In the genomic region with DNA sequence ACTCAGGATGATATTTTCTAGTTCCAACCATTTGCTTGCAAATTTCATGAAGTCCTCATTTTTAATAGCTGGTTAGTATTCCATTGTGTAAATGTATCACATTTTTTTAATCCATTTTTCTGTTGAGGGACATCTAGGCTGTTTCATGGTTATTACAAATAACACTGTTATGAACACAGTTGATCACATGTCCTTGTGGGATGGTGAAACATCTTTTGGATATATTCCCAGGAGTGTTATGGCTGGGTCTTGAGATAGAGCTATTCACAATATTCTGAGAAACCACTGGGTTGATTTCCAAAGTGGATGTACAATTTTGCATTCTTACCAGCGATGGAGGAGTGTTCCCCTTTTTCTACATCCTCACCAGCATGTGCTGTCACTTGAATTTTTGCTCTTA, we compare ENCODE assay signal across 26 mouse cellular contexts.
"Had no signal": no experiment of that assay in that cellular context is flagged by ENCODE, and none has a peak within 500 bp of the region (broad histone marks: within the 10 kb centered on the region; RNA-seq: fewer than 3 reads in every experiment).

No protein-coding gene starts in this region.

- H3K36me3 ChIP-seq: heart, embryonic 13.5 days; heart, embryonic 15.5 days; hindbrain, embryonic 13.5 days; hindbrain, embryonic 15.5 days; intestine, embryonic 15.5 days; limb, embryonic 13.5 days; limb, embryonic 15.5 days; liver, embryonic 12.5 days had no signal

- H3K4me1 ChIP-seq: heart, embryonic 13.5 days; heart, embryonic 15.5 days; hindbrain, embryonic 13.5 days; hindbrain, embryonic 15.5 days; intestine, embryonic 15.5 days; limb, embryonic 13.5 days; limb, embryonic 15.5 days; liver, embryonic 12.5 days had no signal

- ATAC-seq: inflammation-experienced regulatory T-cells, adult 6 months; intestine, embryonic 15.5 days; intestine, postnatal 0 days; liver, embryonic 12.5 days had no signal

- H3K27me3 ChIP-seq: heart, embryonic 13.5 days; heart, embryonic 15.5 days; intestine, embryonic 15.5 days; limb, embryonic 15.5 days; liver, embryonic 12.5 days had no signal

- H3K27ac ChIP-seq: heart, adult 2 months; heart, embryonic 13.5 days; heart, embryonic 15.5 days; hindbrain, embryonic 13.5 days; hindbrain, embryonic 15.5 days; intestine, embryonic 15.5 days; left cerebral cortex, adult 2 months; limb, embryonic 13.5 days; limb, embryonic 15.5 days; liver, embryonic 12.5 days; liver, embryonic 14.5 days had no signal

- H3K9me3 ChIP-seq: heart, embryonic 13.5 days; heart, embryonic 15.5 days; hindbrain, embryonic 13.5 days; hindbrain, embryonic 15.5 days; intestine, embryonic 15.5 days; limb, embryonic 13.5 days; limb, embryonic 15.5 days; liver, embryonic 12.5 days had no signal

- DNase-seq: gastrocnemius, postnatal 14 days; gastrocnemius, postnatal 36 days; heart, adult 11 months; heart, adult 2 months; heart, postnatal 14 days; heart, postnatal 36 days; kidney, adult 18-20 months; kidney, adult 8-10 months; kidney, postnatal 10 days; kidney, postnatal 25 days; kidney, postnatal 4 days; layer of hippocampus, adult 9-11 months; left cerebral cortex, postnatal 4 days had no signal

- H3K9ac ChIP-seq: heart, embryonic 13.5 days; heart, embryonic 15.5 days; hindbrain, embryonic 13.5 days; hindbrain, embryonic 15.5 days; intestine, embryonic 15.5 days; limb, embryonic 13.5 days; limb, embryonic 15.5 days; liver, embryonic 12.5 days; liver, embryonic 14.5 days had no signal

- H3K4me2 ChIP-seq: heart, embryonic 11.5 days; heart, embryonic 13.5 days; heart, embryonic 15.5 days; hindbrain, embryonic 13.5 days; hindbrain, embryonic 15.5 days; intestine, embryonic 15.5 days; limb, embryonic 13.5 days; limb, embryonic 15.5 days; liver, embryonic 12.5 days had no signal

- H3K4me3 ChIP-seq: heart, adult 2 months; heart, embryonic 13.5 days; heart, embryonic 15.5 days; hindbrain, embryonic 13.5 days; hindbrain, embryonic 15.5 days; intestine, embryonic 15.5 days; left cerebral cortex, adult 2 months; limb, embryonic 13.5 days; limb, embryonic 15.5 days; liver, embryonic 12.5 days had no signal
